Mouse (Mus musculus): ENCODE data around the gene Zmynd12. TPM values are rescaled to one million over a fixed set of nuclear protein-coding genes. Genes with fewer than 3 reads are reported as not detected.

Zmynd12 gene
- total and polyA plus RNA-seq, 3 experiments: 0.25 to 0.75 (median 0.53) TPM

Other genes starting within 250 kb of the Zmynd12 start
- gene Zfp691, start 248.6 kb upstream of the Zmynd12 start, total RNA-seq (2012; rRNA removed): 4.6 and 4.7 TPM in 2 replicates
- 2.3 and 3.2 TPM in 2 replicates for gene Zfp691, start 248.6 kb upstream of the Zmynd12 start, total RNA-seq (2014; rRNA removed)
- 3.8 and 4.0 TPM in 2 replicates for gene Zfp691, start 248.6 kb upstream of the Zmynd12 start, polyA plus RNA-seq (2012; ENCODE audit: insufficient read length, low read depth)
- not detected in 2 replicates for gene Ermap, start 232.8 kb upstream of the Zmynd12 start, total RNA-seq (2012; rRNA removed)
- gene Ermap, start 232.8 kb upstream of the Zmynd12 start, total RNA-seq (2014; rRNA removed): not detected in 2 replicates
- gene Ermap, start 232.8 kb upstream of the Zmynd12 start, polyA plus RNA-seq (2012; ENCODE audit: insufficient read length, low read depth): 0.23 TPM in 1 of 2 replicates, not detected in the other
- gene Svbp, start 227.5 kb upstream of the Zmynd12 start, total RNA-seq (2012; rRNA removed): 15.8 and 16.2 TPM in 2 replicates
- gene Svbp, start 227.5 kb upstream of the Zmynd12 start, total RNA-seq (2014; rRNA removed): 15.5 and 15.7 TPM in 2 replicates
- 21.8 and 23.5 TPM in 2 replicates for gene Svbp, start 227.5 kb upstream of the Zmynd12 start, polyA plus RNA-seq (2012; ENCODE audit: insufficient read length, low read depth)
- gene Tmem269, start 204.6 kb upstream of the Zmynd12 start, total RNA-seq (2012; rRNA removed): not detected in 2 replicates
- gene Tmem269, start 204.6 kb upstream of the Zmynd12 start, total RNA-seq (2014; rRNA removed): 0.16 TPM in 1 of 2 replicates, not detected in the other
- 0.18 TPM in 1 of 2 replicates, not detected in the other for gene Tmem269, start 204.6 kb upstream of the Zmynd12 start, polyA plus RNA-seq (2012; ENCODE audit: insufficient read length, low read depth)
- 7.5 and 8.7 TPM in 2 replicates for gene AU022252, start 190.1 kb upstream of the Zmynd12 start, total RNA-seq (2012; rRNA removed)
- 12.7 and 13.5 TPM in 2 replicates for gene AU022252, start 190.1 kb upstream of the Zmynd12 start, total RNA-seq (2014; rRNA removed)
- gene AU022252, start 190.1 kb upstream of the Zmynd12 start, polyA plus RNA-seq (2012; ENCODE audit: insufficient read length, low read depth): 15.4 and 18.8 TPM in 2 replicates
- gene P3h1, start 189.9 kb upstream of the Zmynd12 start, total RNA-seq (2012; rRNA removed): 11.3 and 14.8 TPM in 2 replicates
- 27.1 and 29.2 TPM in 2 replicates for gene P3h1, start 189.9 kb upstream of the Zmynd12 start, total RNA-seq (2014; rRNA removed)
- 31.6 and 32.0 TPM in 2 replicates for gene P3h1, start 189.9 kb upstream of the Zmynd12 start, polyA plus RNA-seq (2012; ENCODE audit: insufficient read length, low read depth)
- gene Cldn19, start 167.4 kb upstream of the Zmynd12 start, total RNA-seq (2012; rRNA removed): not detected in 2 replicates
- not detected in 2 replicates for gene Cldn19, start 167.4 kb upstream of the Zmynd12 start, total RNA-seq (2014; rRNA removed)
- gene Cldn19, start 167.4 kb upstream of the Zmynd12 start, polyA plus RNA-seq (2012; ENCODE audit: insufficient read length, low read depth): 0.08 and 0.09 TPM in 2 replicates
- gene Ybx1, start 128.2 kb upstream of the Zmynd12 start, total RNA-seq (2012; rRNA removed): 724 and 865 TPM in 2 replicates
- 901 and 989 TPM in 2 replicates for gene Ybx1, start 128.2 kb upstream of the Zmynd12 start, total RNA-seq (2014; rRNA removed)
- 2,139 and 2,246 TPM in 2 replicates for gene Ybx1, start 128.2 kb upstream of the Zmynd12 start, polyA plus RNA-seq (2012; ENCODE audit: insufficient read length, low read depth)
- 125 and 175 TPM in 2 replicates for gene Ppih, start 102.3 kb upstream of the Zmynd12 start, total RNA-seq (2012; rRNA removed)
- 179 and 195 TPM in 2 replicates for gene Ppih, start 102.3 kb upstream of the Zmynd12 start, total RNA-seq (2014; rRNA removed)
- gene Ppih, start 102.3 kb upstream of the Zmynd12 start, polyA plus RNA-seq (2012; ENCODE audit: insufficient read length, low read depth): 132 and 158 TPM in 2 replicates
- gene Ccdc30, start 7.3 kb upstream of the Zmynd12 start, total RNA-seq (2012; rRNA removed): 0.04 TPM in 1 of 2 replicates, not detected in the other
- gene Ccdc30, start 7.3 kb upstream of the Zmynd12 start, total RNA-seq (2014; rRNA removed): not detected in 2 replicates
- not detected in 2 replicates for gene Ccdc30, start 7.3 kb upstream of the Zmynd12 start, polyA plus RNA-seq (2012; ENCODE audit: insufficient read length, low read depth)
- gene Ppcs, start 394 bp upstream of the Zmynd12 start, total RNA-seq (2012; rRNA removed): 14.7 and 20.1 TPM in 2 replicates
- 20.7 and 22.7 TPM in 2 replicates for gene Ppcs, start 394 bp upstream of the Zmynd12 start, total RNA-seq (2014; rRNA removed)
- gene Ppcs, start 394 bp upstream of the Zmynd12 start, polyA plus RNA-seq (2012; ENCODE audit: insufficient read length, low read depth): 19.1 and 19.3 TPM in 2 replicates
- 0.59 and 1.2 TPM in 2 replicates for gene Rimkla, start 69.8 kb downstream of the Zmynd12 start, total RNA-seq (2012; rRNA removed)
- 0.34 and 0.48 TPM in 2 replicates for gene Rimkla, start 69.8 kb downstream of the Zmynd12 start, total RNA-seq (2014; rRNA removed)
- gene Rimkla, start 69.8 kb downstream of the Zmynd12 start, polyA plus RNA-seq (2012; ENCODE audit: insufficient read length, low read depth): 0.70 and 0.84 TPM in 2 replicates
- gene Foxj3, start 114.2 kb downstream of the Zmynd12 start, total RNA-seq (2012; rRNA removed): 13.4 and 14.5 TPM in 2 replicates
- 12.9 and 15.3 TPM in 2 replicates for gene Foxj3, start 114.2 kb downstream of the Zmynd12 start, total RNA-seq (2014; rRNA removed)
- gene Foxj3, start 114.2 kb downstream of the Zmynd12 start, polyA plus RNA-seq (2012; ENCODE audit: insufficient read length, low read depth): 29.3 and 33.9 TPM in 2 replicates
- 3.1 and 3.9 TPM in 2 replicates for gene Frg2f1, start 116.7 kb downstream of the Zmynd12 start, total RNA-seq (2012; rRNA removed)
- 3.5 TPM in 2 replicates for gene Frg2f1, start 116.7 kb downstream of the Zmynd12 start, total RNA-seq (2014; rRNA removed)
- 3.1 and 4.4 TPM in 2 replicates for gene Frg2f1, start 116.7 kb downstream of the Zmynd12 start, polyA plus RNA-seq (2012; ENCODE audit: insufficient read length, low read depth)
- gene Guca2a, start 214.9 kb downstream of the Zmynd12 start, total RNA-seq (2012; rRNA removed): not detected in 2 replicates
- not detected in 2 replicates for gene Guca2a, start 214.9 kb downstream of the Zmynd12 start, total RNA-seq (2014; rRNA removed)
- gene Guca2a, start 214.9 kb downstream of the Zmynd12 start, polyA plus RNA-seq (2012; ENCODE audit: insufficient read length, low read depth): not detected in 2 replicates
- gene Guca2b, start 236.1 kb downstream of the Zmynd12 start, total RNA-seq (2012; rRNA removed): 2.3 TPM in 2 replicates
- not detected in 2 replicates for gene Guca2b, start 236.1 kb downstream of the Zmynd12 start, total RNA-seq (2014; rRNA removed)
- gene Guca2b, start 236.1 kb downstream of the Zmynd12 start, polyA plus RNA-seq (2012; ENCODE audit: insufficient read length, low read depth): 1.1 and 1.7 TPM in 2 replicates

Measured in CH12.LX (cell line).